Mouse (Mus musculus) induced T-regulatory cell, adult 2 months (primary cell): Measurements from ENCODE around the gene Szrd1.

Experiments used
- DNase-seq: peaks from one replicate; pipeline ENCODE4 v3.0.0-alpha.2; 2012; ENCODE audit warnings: low read depth

Gene Szrd1

GRCm38 (mm10) chr4:141139116-141139970, at the start of gene Szrd1:
Szrd1 (minus strand) TSS chr4:141139775.
- peak; percentile 100 for DNase-seq

DNA sequence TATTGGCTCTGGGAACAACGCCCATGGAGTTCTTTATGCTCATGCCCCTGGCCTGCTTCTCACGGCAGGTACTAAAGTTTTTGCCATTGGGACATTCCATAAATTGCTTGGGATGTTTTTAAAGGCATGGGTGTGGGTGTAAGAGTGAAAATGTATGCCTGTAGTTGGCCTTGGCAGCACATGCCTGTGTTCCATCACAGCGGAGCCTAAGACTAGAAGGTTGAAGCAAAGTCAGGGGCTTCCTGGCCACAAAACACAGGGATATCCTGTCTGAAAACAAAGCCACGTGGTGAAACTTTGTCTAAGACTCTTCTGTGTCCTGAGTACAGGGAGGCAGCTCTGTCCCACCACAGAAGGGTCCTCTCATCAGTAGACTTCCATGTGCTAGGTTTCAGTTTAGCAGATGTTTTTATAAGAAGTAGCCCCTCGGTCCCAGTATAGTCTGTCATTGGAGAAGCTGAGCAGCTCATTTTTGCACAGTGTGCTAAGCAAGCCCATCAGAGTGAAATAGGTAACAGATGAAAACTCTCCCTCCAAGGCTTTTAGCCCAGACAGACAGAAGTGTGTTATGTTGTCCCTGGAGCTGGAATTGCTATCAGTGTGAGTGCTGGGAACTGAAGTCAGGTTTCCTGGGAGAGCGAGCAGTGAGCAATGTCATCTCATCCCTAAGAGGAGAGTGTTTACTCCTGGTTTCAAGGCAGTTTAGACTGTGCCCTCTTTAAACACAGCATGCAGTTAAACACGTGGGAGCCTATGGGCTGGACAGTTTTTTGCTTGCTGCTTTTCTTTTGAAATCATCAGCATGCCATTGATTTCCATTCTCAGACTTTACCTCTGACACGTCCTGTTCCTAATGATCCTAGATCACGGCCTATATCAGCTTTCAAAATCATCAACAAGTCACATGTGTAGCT, 47.6 kb upstream of the Szrd1 start:
- no peak for DNase-seq

DNA sequence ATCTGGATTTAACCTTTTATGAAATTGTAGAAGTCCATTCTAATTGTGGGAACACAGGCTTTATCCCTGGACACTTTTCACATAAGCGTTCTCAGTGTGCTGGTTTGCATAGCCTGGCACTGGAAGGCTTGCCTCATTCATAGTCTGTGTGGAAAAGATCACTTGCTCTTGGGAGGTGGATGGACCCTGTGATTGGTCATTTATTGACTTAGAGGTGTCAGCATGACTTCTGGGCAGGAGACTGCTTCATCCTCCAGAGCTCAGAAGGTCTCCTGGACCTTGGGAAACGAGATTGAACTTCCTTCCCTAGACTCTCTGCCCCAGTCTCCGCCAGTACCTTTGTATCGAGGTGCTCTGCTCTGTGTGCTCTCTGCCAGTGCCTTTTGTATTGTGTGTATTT, 44.9 kb upstream of the Szrd1 start:
- DNase-seq = no peak

GRCm38 (mm10) chr4:141183932-141184331, 44.4 kb upstream of the Szrd1 start:
- DNase-seq = peak; percentile 77

- no peak for DNase-seq
Measured at GRCm38 (mm10) chr4:141181981-141182380, 42.4 kb upstream of the Szrd1 start.

DNA sequence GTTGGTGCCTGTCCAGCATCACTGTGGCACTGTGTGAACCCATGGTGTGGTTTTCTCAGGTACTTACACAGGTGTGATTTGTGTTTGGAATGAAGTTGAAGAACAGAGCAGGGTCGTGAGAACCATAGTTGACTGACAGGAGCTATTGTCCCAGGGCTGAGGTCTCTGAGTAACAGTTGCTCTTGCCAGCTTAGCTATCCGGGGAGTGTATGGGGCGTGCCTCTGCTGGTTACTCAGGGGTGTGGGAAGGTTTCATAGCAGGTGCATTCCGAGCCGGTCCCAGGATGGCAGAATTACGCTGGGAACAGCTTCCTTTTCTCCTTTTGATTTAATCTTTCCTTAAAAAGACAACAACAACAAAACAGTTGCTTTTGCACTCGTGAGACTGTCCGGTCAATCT, 41.3 kb upstream of the Szrd1 start:
- no peak for DNase-seq

GRCm38 (mm10) chr4:141178500-141178899, 38.9 kb upstream of the Szrd1 start:
- DNase-seq = no peak

GRCm38 (mm10) chr4:141176328-141176838, 36.8 kb upstream of the Szrd1 start:
- DNase-seq = no peak

- DNase-seq = no peak
Measured at GRCm38 (mm10) chr4:141175783-141176182, 36.2 kb upstream of the Szrd1 start.

GRCm38 (mm10) chr4:141172121-141172520, 32.5 kb upstream of the Szrd1 start:
- no peak for DNase-seq

GRCm38 (mm10) chr4:141167156-141167555, 27.6 kb upstream of the Szrd1 start:
- no peak for DNase-seq

DNA sequence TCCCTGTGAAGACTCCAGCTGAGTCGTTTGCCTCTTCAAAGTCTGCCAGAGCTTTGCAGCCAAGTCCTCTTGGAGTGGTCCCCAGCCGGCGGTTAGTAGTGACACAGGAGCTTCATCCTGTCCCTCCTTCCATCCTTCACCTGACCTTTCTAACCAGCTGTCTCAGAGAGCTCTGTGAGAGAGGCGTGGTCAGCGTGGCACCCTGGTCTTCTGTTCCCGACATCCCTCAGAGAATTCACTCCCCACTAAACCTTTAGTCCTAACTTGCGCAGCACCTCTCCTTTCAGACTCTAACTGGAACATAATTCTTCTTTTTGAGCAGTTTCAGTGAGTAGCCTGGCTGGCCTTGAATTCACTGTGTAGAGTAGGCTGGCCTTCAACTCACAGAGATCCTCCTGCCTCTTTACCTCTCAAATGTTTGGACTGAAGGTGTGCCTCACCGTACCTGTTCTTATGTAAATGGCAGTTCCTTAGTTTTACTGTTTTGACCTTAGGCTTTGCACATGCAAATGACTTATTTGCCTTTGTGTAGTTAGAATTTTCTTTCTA, 26.2 kb upstream of the Szrd1 start:
- no peak for DNase-seq

DNA sequence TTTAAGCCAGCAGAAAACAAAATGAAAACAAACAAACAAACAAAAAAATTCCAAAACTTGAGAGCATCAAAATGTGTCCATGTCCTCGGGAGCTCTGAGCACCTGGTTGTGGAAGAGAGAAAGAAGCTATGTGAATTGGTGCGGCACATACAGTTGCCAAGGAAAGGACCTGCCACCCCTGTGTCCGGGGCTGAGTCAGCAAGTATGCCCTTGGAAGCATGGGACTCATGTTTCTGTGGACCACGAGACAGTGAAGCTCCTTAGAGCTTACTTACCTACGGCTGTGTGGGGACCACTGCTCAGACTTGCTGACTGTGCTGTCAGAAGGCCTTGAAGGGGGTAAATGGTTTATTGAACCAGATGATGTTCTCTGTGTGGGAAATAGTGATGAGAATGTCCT, 24.2 kb upstream of the Szrd1 start:
- no peak for DNase-seq

DNA sequence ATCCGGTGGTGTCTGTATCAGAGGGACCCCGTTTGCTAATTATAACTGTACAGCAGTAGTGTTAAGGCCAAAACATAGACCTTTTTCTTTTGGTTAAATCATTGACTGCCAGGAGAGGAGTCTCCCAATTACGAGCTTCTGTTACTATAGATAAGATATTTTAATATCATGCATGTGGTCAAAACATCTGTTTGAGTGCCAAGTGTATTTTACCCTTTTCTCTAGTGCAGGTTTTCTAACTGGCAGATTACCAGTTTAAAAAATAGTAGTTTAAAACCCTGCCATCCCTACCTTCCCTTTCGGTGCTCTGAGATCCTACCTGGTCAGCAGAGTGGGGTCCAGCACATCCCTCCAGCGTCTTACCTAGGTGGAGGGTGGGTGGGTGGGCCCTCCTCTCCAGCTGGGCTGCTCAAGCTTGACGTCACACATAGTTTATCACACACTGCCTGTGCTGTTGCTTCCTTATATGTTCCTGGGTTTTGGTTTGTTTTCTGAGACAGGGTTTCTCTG, 22.2 kb upstream of the Szrd1 start:
- no peak for DNase-seq

DNA sequence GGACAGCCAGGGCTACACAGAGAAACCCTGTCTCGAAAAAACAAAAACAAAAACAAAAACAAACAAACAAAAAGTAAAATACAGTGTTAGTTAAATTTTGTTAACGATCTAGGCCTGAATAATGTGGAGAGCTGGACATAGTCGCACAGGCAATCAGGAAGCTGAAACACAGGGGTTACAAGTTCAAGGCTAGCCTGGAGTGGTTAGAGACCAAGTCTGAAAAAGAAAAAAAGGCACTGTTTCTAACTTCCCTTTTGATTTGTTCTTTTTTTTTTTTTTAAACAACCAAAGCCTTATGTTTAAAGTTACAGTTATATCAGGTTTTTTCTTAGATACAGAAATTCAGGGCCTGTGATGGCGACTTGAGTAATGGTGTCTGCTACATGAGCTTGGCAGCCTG, 20.6 kb upstream of the Szrd1 start:
- DNase-seq = no peak

DNA sequence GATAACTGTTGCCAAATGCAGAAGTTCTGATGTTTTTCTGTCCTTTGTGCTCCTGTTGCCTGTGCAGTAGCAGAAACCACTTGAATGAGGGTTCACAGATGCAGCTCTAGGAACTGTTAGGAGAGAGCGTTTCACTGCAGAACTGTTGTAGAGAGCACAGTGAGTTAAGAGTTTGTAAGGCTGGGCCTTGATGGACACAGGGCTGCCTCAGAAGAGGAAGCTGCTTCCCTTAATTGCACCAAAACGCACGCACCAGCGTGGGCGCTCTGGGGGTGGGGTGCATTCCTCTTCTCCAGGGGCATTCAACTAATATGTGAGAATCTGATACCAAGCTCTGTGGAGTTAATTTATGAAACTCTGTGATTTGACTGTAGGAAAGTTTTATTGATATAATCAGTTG, 20.1 kb upstream of the Szrd1 start:
- no peak for DNase-seq

- DNase-seq = no peak
Measured at GRCm38 (mm10) chr4:141159093-141159492, 19.5 kb upstream of the Szrd1 start.

- no peak for DNase-seq
Measured at GRCm38 (mm10) chr4:141158609-141159008, 19.0 kb upstream of the Szrd1 start.

DNA sequence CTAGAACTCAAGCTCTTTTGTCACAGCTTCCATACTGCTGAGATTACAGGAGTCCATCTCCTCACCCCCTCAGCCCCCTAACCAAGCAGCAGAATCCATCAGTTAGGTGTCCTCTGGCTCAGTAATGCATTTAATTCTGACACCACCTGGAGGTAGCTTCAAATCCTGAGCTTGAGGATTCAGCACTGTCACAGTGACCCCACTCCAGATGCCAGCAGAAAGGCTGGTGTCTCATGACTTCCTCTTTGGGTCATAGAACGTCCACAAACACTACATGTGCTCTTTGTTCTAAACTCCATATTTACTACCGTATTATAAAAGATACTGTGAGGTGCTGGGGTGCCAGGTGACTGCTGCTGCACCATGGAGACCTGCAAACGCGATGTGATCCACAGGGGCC, 17.9 kb upstream of the Szrd1 start:
- DNase-seq = no peak

- DNase-seq = peak; percentile 25
Measured at GRCm38 (mm10) chr4:141149116-141149515, 9.5 kb upstream of the Szrd1 start.

- DNase-seq = peak; percentile 80
Measured at GRCm38 (mm10) chr4:141148009-141148801, 8.6 kb upstream of the Szrd1 start.
